Mouse (Mus musculus) stomach, postnatal 0 days (tissue): ENCODE data around the gene Gabpb2. TPM values are rescaled to one million over a fixed set of nuclear protein-coding genes. Genes with fewer than 3 reads are reported as not detected.

Source experiments
- ATAC-seq: fragments of 200-750 bp; cut with Nextera tagmentation; 2 replicates; pipeline ENCODE4 v1.8.0; 2017; ENCODE audit not compliant: low FRiP score, low TSS enrichment
- DNase-seq: peaks from one replicate; pipeline ENCODE4 v3.0.0-alpha.2; 2016; ENCODE audit warnings: low spot score
- H3K27ac ChIP-seq: fragments of 300-500 bp; sonication (generic); replicated peaks from 2 replicates; pipeline ENCODE4 v1.5.1; 2014; ENCODE audit warnings: mild to moderate bottlenecking, control low read depth
- H3K27me3 ChIP-seq: fragments of 300-500 bp; sonication (generic); 2 replicates; pipeline ENCODE4 v1.6.1; 2014; ENCODE audit warnings: low read length; ENCODE audit not compliant: control insufficient read depth, insufficient read depth
- H3K36me3 ChIP-seq: fragments of 300-500 bp; sonication (generic); 2 replicates; pipeline ENCODE4 v1.6.1; 2014; ENCODE audit warnings: low read length, mixed read lengths; ENCODE audit not compliant: control insufficient read depth, insufficient read depth
- H3K4me1 ChIP-seq: fragments of 300-500 bp; sonication (generic); replicated peaks from 2 replicates; pipeline ENCODE4 v1.6.1; 2014; ENCODE audit warnings: antibody characterized with exemption; ENCODE audit not compliant: control insufficient read depth, insufficient read depth
- H3K4me2 ChIP-seq: fragments of 300-500 bp; sonication (generic); replicated peaks from 2 replicates; pipeline ENCODE4 v1.6.1; 2014; ENCODE audit warnings: low read depth, mild to moderate bottlenecking, control low read depth, moderate library complexity
- H3K4me3 ChIP-seq: fragments of 300-500 bp; sonication (generic); 2 replicates; pipeline ENCODE4 v1.5.1; 2014; ENCODE audit warnings: low read depth, low read length, control low read depth
- H3K9ac ChIP-seq: fragments of 300-500 bp; sonication (generic); 2 replicates; pipeline ENCODE4 v1.6.1; 2014; ENCODE audit warnings: mild to moderate bottlenecking, low read length, control low read depth, mixed read lengths
- H3K9me3 ChIP-seq: fragments of 300-500 bp; sonication (generic); 2 replicates; pipeline ENCODE4 v1.6.1; 2016; ENCODE audit warnings: low read length; ENCODE audit not compliant: control insufficient read depth
- CTCF ChIP-seq: IDR thresholded peaks from 2 replicates; pipeline ENCODE4 v1.5.1; 2016; ENCODE audit warnings: antibody characterized with exemption, low read depth, mild to moderate bottlenecking, moderate library complexity
- EP300 ChIP-seq: optimal IDR thresholded peaks from 2 replicates; pipeline ENCODE3; 2016; ENCODE audit warnings: antibody characterized with exemption
- WGBS: fragments of 180-500 bp; shearing (Covaris S2); extraction: QIAGEN DNeasy Blood & Tissue Kit; methylation state at CpG from one replicate; pipeline ENCODE4 v1.1.7; 2014; 5-methylcytosine and 5-hydroxymethylcytosine counted together
- polyA plus RNA-seq: library from polyadenylated mRNA; unstranded; fragments of >200 nt; fragmentation: Nextera tagmentation; extraction: Ambion mirVana; gene quantifications from 2 replicates; pipeline ENCODE4 v1.2.1, GENCODE M21; 2015

Gabpb2 gene
- polyA plus RNA-seq, 1 experiment from 2014 or later: 3.3 TPM

- H3K27ac ChIP-seq: no peak overlapping the region
- H3K4me3 ChIP-seq: no peak overlapping the region
- no peaks in the 10 kb centered on the region for H3K9me3 ChIP-seq
- H3K27me3 ChIP-seq: no peaks in the 10 kb centered on the region
- H3K4me1 ChIP-seq: peaks cover 9% of the 10 kb centered on the region
- 0 out of 2 replicates have a peak overlapping the region, but pooled peaks have one; percentile 13 for H3K9ac ChIP-seq
- no peak for TF ChIP-seq CTCF
- no peak for TF ChIP-seq EP300
- 54% methylated on average over 11 of the region's 11 CpGs for WGBS
- H3K4me2 ChIP-seq: no peak overlapping the region; the same call in 1 of the 2 replicates
- ATAC-seq (no peak), DNase-seq (no peak)
- peaks cover 5% of the 10 kb centered on the region; the same call in 1 of the 2 replicates for H3K36me3 ChIP-seq
Observed at GRCm38 (mm10) chr3:95163419-95164255, 54.1 kb downstream of the Gabpb2 start.

DNA sequence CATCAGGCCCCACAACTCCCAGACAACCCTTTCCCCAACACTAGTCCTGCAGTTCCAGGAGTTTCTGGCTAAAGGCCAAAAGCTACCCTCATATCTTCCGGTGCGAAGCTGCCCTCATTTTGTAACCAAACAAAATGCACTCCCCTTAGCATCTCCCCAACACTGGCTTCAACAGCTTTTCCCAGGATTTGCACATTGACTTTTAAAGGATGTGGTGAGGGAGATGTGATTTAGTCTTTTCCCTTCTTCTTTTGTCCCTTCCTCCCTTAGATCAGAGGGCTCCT, 55.4 kb downstream of the Gabpb2 start:
- ATAC-seq (no peak), DNase-seq (no peak)
- Histone ChIP-seq H3K9ac (no peak overlapping the region), H3K27ac (no peak overlapping the region), H3K27me3 (no peaks in the 10 kb centered on the region), H3K4me1 (peaks cover 9% of the 10 kb centered on the region), H3K4me3 (no peak overlapping the region), H3K9me3 (no peaks in the 10 kb centered on the region), H3K36me3 (peaks cover 2% of the 10 kb centered on the region; the same call in 1 of the 2 replicates), H3K4me2 (peak overlapping the region; percentile 92)
- TF ChIP-seq CTCF (no peak), EP300 (no peak)
- WGBS: 26% methylated on average over 2 of the region's 2 CpGs

- DNase-seq: no peak
- Histone ChIP-seq H3K4me1 (peaks cover 9% of the 10 kb centered on the region), H3K27ac (no peak overlapping the region), H3K4me2 (peak overlapping the region; percentile 92), H3K4me3 (peak overlapping the region; percentile 76), H3K9me3 (no peaks in the 10 kb centered on the region), H3K9ac (peak overlapping the region; percentile 71), H3K36me3 (no peaks in the 10 kb centered on the region), H3K27me3 (no peaks in the 10 kb centered on the region)
- WGBS: 17% methylated on average over 9 of the region's 9 CpGs
- TF ChIP-seq CTCF (no peak), EP300 (no peak)
- no peak for ATAC-seq
Observed at GRCm38 (mm10) chr3:95161618-95162344, 55.9 kb downstream of the Gabpb2 start.

DNA sequence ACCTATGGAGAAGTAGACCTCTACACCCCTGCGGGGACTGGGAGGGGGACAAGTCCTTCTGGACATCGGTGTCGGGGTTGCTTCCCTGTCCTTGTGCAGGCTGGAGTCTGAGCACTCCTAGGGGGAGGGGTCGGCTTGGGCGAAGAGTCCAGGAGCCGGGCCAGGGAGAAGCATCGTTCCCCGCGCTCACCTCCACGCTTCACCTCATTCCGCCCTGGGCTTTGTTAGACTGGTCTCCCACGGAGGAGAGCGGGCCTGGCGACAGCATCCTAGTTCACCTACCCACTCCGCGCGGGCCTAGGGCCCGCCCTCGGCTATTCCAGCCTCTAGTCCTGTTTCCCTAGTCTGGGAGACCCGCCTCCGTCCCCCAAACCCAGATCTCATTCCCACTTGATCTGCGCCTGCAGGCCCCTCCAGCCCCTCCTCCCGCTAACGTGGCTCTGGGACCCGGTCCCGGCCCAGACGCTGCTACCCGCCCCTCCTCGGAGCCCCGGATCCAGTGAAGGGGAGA, 56.6 kb downstream of the Gabpb2 start:
- ATAC-seq: peak; percentile 13; the same call in 1 of the 2 replicates
- Histone ChIP-seq H3K36me3 (no peaks in the 10 kb centered on the region), H3K4me2 (peak overlapping the region; percentile 92), H3K9ac (peak overlapping the region; percentile 71), H3K9me3 (no peaks in the 10 kb centered on the region), H3K4me3 (peak overlapping the region; percentile 76), H3K4me1 (peaks cover 9% of the 10 kb centered on the region), H3K27me3 (no peaks in the 10 kb centered on the region), H3K27ac (no peak overlapping the region)
- DNase-seq: no peak
- 4% methylated on average over 27 of the region's 30 CpGs for WGBS
- TF ChIP-seq EP300: no peak
- TF ChIP-seq CTCF: no peak

- WGBS: under 1% methylated on average over 65 of the region's 66 CpGs
- Histone ChIP-seq H3K9me3 (no peaks in the 10 kb centered on the region), H3K4me1 (peaks cover 9% of the 10 kb centered on the region), H3K9ac (peak within 1 kb of the TSS; percentile 71), H3K27me3 (no peaks in the 10 kb centered on the region), H3K27ac (peak within 1 kb of the TSS; percentile 71), H3K4me2 (peak within 1 kb of the TSS; percentile 92), H3K4me3 (peak within 1 kb of the TSS; percentile 76), H3K36me3 (no peaks in the 10 kb centered on the region)
- ATAC-seq: peak; percentile 96
- peak; percentile 90 for DNase-seq
- TF ChIP-seq CTCF (peak; percentile 9; the same call in 1 of the 2 replicates), EP300 (no peak)
Observed at GRCm38 (mm10) chr3:95159987-95160963, 57.4 kb downstream of the Gabpb2 start, which contains the start of gene Sema6c. TSS of gene Sema6c (plus strand) at chr3:95160457.
